Mouse (Mus musculus) megakaryocyte, embryonic 14.5 days (primary cell): ENCODE data around the gene Id2. TPM values are rescaled to one million over a fixed set of nuclear protein-coding genes. Genes with fewer than 3 reads are reported as not detected.

ENCODE experiments used
- H3K27me3 ChIP-seq: replicated peaks from 2 replicates; pipeline ENCODE3; 2012; ENCODE audit warnings: inconsistent platforms
- H3K36me3 ChIP-seq: replicated peaks from 2 replicates; pipeline ENCODE3; 2012; ENCODE audit warnings: low read length, inconsistent platforms, mixed read lengths
- H3K4me1 ChIP-seq: 2 replicates; pipeline ENCODE4 v1.6.1; 2012; ENCODE audit warnings: inconsistent platforms
- H3K4me3 ChIP-seq: replicated peaks from 2 replicates; pipeline ENCODE3; 2012; ENCODE audit warnings: moderate library complexity, mild to moderate bottlenecking, inconsistent platforms
- H3K9me3 ChIP-seq: 2 replicates; pipeline ENCODE4 v1.6.1; 2012; ENCODE audit warnings: inconsistent platforms
- FLI1 ChIP-seq: IDR thresholded peaks from 2 replicates; pipeline ENCODE4 v1.6.1; 2012; ENCODE audit warnings: low read length, inconsistent platforms, mixed read lengths
- GATA1 ChIP-seq: IDR thresholded peaks from 3 replicates; pipeline ENCODE4 v1.6.1; 2012; ENCODE audit warnings: mixed read lengths, low read length, inconsistent platforms, borderline replicate concordance
- polyA plus RNA-seq: library from polyadenylated mRNA; stranded (reverse); fragments of >175 nt; gene quantifications from 2 replicates; pipeline ENCODE4 v1.2.3, GENCODE M21; 2012; ENCODE audit warnings: low replicate concordance; ENCODE audit not compliant: insufficient read depth

Id2 gene
- polyA plus RNA-seq, 1 experiment = 8.1 TPM

DNA sequence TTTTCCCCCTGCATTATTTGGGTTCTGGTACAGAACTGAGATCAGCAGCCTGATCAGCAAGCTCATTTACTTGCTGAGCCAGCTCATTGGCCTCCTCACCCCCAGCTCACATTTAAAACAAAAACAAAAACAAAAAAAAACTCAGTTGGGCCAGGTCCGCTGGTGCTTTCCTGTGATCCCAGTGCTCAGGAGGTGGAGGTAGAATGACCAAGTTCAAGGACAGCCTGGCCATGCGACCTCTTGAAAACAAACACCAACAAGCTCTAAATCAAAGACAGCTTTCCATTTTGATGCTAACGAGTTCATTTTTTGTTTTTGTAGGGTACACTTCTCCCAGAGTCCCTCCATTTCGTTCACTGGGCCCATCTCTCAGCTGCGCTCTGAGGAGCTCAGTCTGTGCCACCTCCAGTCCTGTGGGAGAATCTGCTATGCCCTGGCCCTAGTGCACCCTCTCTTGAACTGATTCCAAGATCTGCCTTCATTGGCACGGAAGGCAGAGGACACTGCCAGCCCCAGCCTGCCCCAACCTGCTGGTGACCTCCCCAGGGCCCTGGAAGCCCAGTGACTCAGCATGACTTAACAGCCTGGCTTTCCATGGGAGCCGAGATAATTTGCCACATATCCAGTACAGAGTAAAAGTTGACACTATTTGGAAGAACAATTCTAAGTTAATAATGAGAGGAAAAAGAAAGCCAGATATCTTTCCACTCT, 13.2 kb upstream of the Id2 start:
- peaks cover 28% of the 10 kb centered on the region for H3K9me3 ChIP-seq
- peaks cover 33% of the 10 kb centered on the region for H3K27me3 ChIP-seq
- peaks cover 4% of the 10 kb centered on the region for H3K36me3 ChIP-seq
- TF ChIP-seq FLI1 (no peak), GATA1 (no peak)
- H3K4me3 ChIP-seq = peak overlapping the region; percentile 47
- peaks cover 34% of the 10 kb centered on the region for H3K4me1 ChIP-seq

DNA sequence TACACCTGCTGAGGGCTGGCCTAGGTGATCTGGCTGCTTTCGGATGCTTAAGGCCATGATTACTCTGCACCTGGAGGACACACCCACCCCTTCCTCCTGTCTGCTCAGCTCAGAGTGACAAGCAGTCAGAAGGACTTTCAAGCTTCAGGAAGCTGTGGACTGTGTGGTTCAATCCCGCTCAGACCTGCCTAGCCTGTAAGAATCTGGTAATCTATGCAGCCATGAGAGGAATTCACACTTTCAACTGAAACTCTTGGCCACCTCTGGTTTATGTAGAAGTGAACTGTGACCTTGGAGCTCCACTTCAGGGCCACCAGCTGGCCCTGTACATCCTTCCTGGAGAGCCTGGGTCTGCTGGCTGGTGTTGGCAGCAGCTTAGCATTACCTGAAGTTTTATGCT, 11.9 kb upstream of the Id2 start:
- peaks cover 34% of the 10 kb centered on the region for H3K4me1 ChIP-seq
- peaks cover 39% of the 10 kb centered on the region for H3K27me3 ChIP-seq
- H3K4me3 ChIP-seq = no peak overlapping the region
- TF ChIP-seq GATA1 = no peak
- no peak for TF ChIP-seq FLI1
- peaks cover 19% of the 10 kb centered on the region for H3K9me3 ChIP-seq
- H3K36me3 ChIP-seq = peaks cover 4% of the 10 kb centered on the region

DNA sequence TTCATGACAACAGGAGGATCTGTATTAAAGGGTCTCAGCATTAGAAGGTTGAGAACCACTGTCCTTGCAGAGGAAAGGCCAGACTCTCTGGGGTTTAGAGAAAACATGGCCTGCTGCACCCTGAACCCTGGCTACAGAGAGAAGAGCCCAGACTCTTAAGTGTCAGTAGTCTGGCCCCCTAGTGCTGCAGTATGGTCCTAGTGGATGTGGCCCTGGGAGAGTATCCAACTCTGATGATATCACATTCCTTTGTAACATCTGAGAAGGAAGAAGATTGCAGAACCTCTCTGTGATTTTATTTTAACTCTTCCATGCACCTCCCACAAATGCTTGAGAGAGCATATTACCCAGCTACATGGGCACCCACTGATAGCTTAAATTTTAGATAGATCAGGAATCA, 7.6 kb upstream of the Id2 start:
- H3K4me3 ChIP-seq = no peak overlapping the region
- peaks cover 30% of the 10 kb centered on the region for H3K4me1 ChIP-seq
- peaks cover 78% of the 10 kb centered on the region for H3K27me3 ChIP-seq
- peaks cover 8% of the 10 kb centered on the region; the same call in 1 of the 2 replicates for H3K9me3 ChIP-seq
- H3K36me3 ChIP-seq = no peaks in the 10 kb centered on the region
- TF ChIP-seq GATA1 (no peak), FLI1 (no peak)

DNA sequence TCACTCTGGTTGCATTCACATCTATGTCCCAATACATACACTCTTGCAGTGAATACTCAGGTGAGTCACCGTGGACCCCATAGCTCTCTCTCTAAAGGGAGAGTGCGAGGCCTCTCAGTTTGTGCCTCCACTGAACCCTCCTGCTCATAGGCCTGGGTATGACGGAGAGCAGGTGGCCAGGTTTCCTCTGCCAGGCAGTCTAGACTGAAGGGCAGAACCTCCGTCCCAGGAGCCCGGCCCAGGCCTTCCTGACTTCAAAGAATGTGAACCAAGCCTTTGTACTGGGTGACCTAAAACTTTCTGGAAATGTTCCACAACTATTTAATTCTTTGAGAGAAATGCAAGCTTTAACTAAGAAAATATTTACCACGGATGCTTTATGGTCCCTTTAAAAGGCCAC, 7.0 kb upstream of the Id2 start:
- peaks cover 83% of the 10 kb centered on the region for H3K27me3 ChIP-seq

DNA sequence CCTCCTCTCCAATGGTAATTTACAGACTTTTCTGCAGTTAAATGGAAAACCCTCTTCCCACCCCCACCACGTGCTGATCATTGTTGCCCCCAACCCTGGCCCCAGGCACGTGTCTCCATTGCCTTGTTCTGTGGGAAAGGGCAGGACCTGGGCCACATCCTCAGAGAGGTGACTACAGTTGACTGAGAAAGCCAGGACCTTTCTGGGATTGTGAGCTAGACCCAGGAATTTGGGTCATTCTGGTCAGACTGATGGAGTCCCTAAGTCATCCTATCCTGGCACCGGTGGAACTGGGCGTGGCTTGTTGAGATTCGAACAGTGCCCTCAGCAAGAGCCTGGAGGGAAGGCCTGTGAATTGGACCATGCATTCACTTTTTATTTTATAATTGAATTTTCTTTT, 4.4 kb upstream of the Id2 start:
- H3K4me3 ChIP-seq = no peak overlapping the region
- H3K9me3 ChIP-seq = peaks cover 8% of the 10 kb centered on the region; the same call in 1 of the 2 replicates
- H3K4me1 ChIP-seq = peaks cover 50% of the 10 kb centered on the region
- peaks cover 83% of the 10 kb centered on the region for H3K27me3 ChIP-seq
- TF ChIP-seq GATA1 = no peak
- no peak for TF ChIP-seq FLI1
- no peaks in the 10 kb centered on the region for H3K36me3 ChIP-seq

More for the DNA sequence above, 7.0 kb upstream of the Id2 start:
- H3K9me3 ChIP-seq = peaks cover 8% of the 10 kb centered on the region; the same call in 1 of the 2 replicates
- no peak for TF ChIP-seq GATA1
- no peak for TF ChIP-seq FLI1
- no peaks in the 10 kb centered on the region for H3K36me3 ChIP-seq
- H3K4me3 ChIP-seq = no peak overlapping the region
- H3K4me1 ChIP-seq = peaks cover 31% of the 10 kb centered on the region

DNA sequence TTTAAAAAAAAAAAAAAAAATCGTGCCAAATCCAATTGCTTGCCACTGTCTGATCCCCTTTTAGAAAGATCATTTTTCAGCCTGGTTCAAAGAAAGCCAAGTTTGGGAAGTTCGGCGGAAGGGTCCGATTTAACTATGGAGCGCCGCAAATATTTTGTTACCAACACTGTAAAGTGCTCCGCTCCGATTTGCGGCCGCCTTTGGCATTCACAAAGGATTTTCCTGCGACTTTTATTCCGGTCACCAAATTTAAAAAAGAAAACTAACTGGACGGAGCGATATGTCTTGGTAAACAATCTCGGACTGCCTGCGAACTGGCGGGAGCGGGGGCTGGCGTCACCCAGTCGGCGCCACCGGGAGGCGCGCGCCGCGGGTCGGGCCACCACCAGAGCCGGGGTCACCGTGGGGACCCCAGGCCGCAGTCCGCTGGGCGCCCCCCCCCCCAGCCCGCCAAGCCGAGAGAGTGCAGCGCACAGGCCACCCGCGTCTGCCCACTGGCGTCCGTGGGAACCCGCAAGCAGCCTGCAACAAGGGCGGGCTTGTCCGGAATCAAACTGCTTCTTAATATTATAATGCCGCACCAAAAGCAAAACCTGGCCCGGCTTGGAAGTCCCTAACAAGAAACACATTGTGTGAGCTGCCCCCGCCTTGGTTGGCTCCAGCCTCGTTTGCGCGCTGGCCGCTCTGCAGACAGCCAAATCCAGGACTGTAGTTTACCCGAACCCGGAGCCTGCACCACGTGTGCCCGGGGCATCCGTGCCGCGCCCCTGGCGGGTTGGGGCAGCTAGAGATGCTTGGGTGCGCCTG, 3.7 kb upstream of the Id2 start:
- TF ChIP-seq FLI1 (no peak), GATA1 (no peak)
- Histone ChIP-seq H3K9me3 (peaks cover 8% of the 10 kb centered on the region; the same call in 1 of the 2 replicates), H3K36me3 (no peaks in the 10 kb centered on the region), H3K27me3 (peaks cover 77% of the 10 kb centered on the region), H3K4me3 (peak overlapping the region; percentile 91), H3K4me1 (peaks cover 55% of the 10 kb centered on the region)

DNA sequence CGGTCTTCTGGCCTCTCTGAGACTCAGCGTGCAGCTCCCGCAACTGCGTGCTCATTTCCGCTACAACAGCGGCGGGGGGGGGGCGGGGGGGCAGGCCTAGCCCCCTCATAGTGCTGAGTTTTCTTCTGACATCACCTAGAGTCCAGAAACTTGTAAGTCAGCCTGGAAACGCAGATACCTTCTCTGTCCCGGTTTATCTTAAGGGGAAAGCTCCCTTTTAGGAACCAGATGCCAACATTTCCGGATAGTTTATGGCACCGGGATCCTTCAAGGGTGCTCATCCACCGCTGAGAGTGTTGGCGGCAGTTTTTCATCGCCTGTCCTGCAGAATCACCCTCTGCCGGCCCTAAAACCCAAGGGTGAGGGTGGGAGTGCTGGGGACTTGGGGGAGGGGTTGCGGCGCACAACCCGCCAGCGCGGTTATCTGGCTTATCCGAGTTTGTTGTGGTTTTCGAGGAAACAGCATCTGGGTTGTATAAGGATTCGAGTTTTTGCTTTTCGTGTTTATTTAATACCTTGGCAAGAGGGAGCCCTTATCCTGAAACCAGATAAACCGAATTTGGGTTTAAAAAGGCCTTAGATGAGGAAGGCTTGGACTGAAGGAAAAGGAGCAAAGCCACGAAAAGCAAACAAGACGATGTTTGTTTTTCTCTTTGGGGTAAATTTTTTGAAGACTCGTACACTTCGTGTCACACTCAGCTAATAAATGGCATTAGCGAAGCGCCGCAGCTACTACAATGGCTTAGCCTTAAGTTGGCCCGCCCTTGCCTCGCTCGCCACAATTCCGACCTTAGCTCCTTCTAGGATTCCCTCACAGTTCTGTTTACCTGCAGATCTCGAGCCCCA, 2.8 kb upstream of the Id2 start:
- peak overlapping the region; percentile 91 for H3K4me3 ChIP-seq
- peaks cover 63% of the 10 kb centered on the region for H3K4me1 ChIP-seq
- no peaks in the 10 kb centered on the region for H3K36me3 ChIP-seq
- TF ChIP-seq FLI1 = no peak
- TF ChIP-seq GATA1 = no peak
- H3K9me3 ChIP-seq = peaks cover 8% of the 10 kb centered on the region; the same call in 1 of the 2 replicates
- peaks cover 73% of the 10 kb centered on the region for H3K27me3 ChIP-seq

DNA sequence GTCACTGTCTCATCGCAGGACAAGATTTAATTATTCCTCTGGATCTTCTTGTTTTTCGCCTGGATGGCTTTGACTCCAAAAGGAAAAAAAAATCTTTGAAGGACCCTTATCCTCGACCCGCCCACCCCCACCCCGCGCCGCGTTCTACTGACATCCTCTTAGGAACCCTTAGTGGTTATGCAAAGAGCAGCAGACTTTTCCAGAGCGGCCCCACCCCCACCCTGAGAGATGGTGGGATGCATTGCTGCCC, 2.3 kb upstream of the Id2 start:
- H3K9me3 ChIP-seq = peaks cover 8% of the 10 kb centered on the region; the same call in 1 of the 2 replicates
- no peaks in the 10 kb centered on the region for H3K36me3 ChIP-seq
- H3K4me1 ChIP-seq = peaks cover 68% of the 10 kb centered on the region
- peak overlapping the region; percentile 91 for H3K4me3 ChIP-seq
- TF ChIP-seq FLI1 = no peak
- no peak for TF ChIP-seq GATA1
- peaks cover 68% of the 10 kb centered on the region for H3K27me3 ChIP-seq

DNA sequence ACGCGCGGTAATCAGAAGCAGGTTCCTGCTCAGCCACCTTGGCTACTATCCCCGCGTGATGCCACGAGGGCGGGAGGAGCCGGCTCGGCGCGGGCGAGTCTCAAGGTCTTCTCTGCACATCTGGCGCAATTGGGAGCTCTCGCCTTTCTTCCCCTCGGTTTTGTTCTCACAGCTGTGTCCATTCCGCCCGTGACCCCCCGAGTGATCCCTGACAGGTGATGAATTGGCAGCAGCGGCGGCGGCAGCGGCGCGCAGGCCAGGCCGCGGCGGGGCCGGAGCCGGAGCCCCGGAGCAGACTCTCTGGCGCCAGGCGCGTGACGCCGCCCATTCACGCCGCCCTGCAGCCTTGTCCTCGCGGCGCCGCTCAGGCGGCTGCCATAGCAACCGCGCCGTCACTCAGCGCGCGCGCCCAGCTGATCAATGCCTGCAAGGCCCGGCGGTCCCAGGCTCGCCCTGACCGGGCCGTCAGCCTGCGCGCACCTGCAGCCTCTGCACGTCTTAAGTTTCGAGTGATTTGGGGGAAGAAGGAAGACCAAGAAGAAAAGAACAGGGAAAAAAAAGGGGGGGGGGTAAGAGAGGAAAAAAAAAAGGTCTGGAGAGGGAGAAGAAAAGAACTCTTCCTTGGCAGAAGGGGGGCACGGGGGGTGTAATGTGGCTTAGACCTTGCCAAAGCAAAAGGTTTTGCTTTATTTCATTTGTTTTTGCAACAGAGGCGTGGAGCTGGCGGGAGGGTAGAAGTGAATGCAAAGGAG, 1.8 kb upstream of the Id2 start:
- peak overlapping the region; percentile 91 for H3K4me3 ChIP-seq
- TF ChIP-seq GATA1 (no peak), FLI1 (no peak)
- peaks cover 8% of the 10 kb centered on the region; the same call in 1 of the 2 replicates for H3K9me3 ChIP-seq
- no peaks in the 10 kb centered on the region for H3K36me3 ChIP-seq
- peaks cover 70% of the 10 kb centered on the region for H3K4me1 ChIP-seq
- H3K27me3 ChIP-seq = peaks cover 66% of the 10 kb centered on the region
